Mouse (Mus musculus) lung, embryonic 16.5 days (tissue): ENCODE measurements at regions not wholly inside any gene's neighbourhood (a gene's known extent, or its start where the extent isn't known, plus 50 kb on each side); places are given as distances from the start of the nearest gene placed in this dataset.
A peak's percentile ranks its signal among the peaks of the same experiment; 100 is the strongest.

Experiments
- ATAC-seq: fragments of 200-750 bp; cut with Nextera tagmentation; 2 replicates; pipeline ENCODE4 v1.8.0; 2017; ENCODE audit warnings: low read depth, mild to moderate bottlenecking, moderate library complexity
- H3K27ac ChIP-seq: fragments of 300-500 bp; sonication (generic); 2 replicates; pipeline ENCODE4 v1.5.1; 2014; ENCODE audit warnings: mild to moderate bottlenecking, control low read depth, low read length
- H3K27me3 ChIP-seq: fragments of 300-500 bp; sonication (generic); 2 replicates; pipeline ENCODE4 v1.6.1; 2014; ENCODE audit warnings: low read depth, low read length, mixed read lengths; ENCODE audit not compliant: control insufficient read depth, insufficient read depth
- H3K36me3 ChIP-seq: fragments of 300-500 bp; sonication (generic); 2 replicates; pipeline ENCODE4 v1.6.1; 2014; ENCODE audit warnings: low read length; ENCODE audit not compliant: control insufficient read depth, insufficient read depth
- H3K4me1 ChIP-seq: fragments of 300-500 bp; sonication (generic); replicated peaks from 2 replicates; pipeline ENCODE4 v1.6.1; 2014; ENCODE audit warnings: low read length, mixed read lengths; ENCODE audit not compliant: control insufficient read depth, insufficient read depth
- H3K4me2 ChIP-seq: fragments of 300-500 bp; sonication (generic); 2 replicates; pipeline ENCODE4 v1.6.1; 2014; ENCODE audit warnings: low read depth, low read length, control low read depth
- H3K4me3 ChIP-seq: fragments of 300-500 bp; sonication (generic); 2 replicates; pipeline ENCODE4 v1.5.1; 2014; ENCODE audit warnings: mild to moderate bottlenecking, low read length, control low read depth
- H3K9ac ChIP-seq: fragments of 300-500 bp; sonication (generic); 2 replicates; pipeline ENCODE4 v1.6.1; 2014; ENCODE audit warnings: low read length, control low read depth
- H3K9me3 ChIP-seq: fragments of 300-500 bp; sonication (generic); 2 replicates; pipeline ENCODE4 v1.6.1; 2016; ENCODE audit warnings: low read length; ENCODE audit not compliant: control insufficient read depth
- WGBS: fragments of 180-500 bp; shearing (Covaris S2); extraction: QIAGEN DNeasy Blood & Tissue Kit; methylation state at CpG from one replicate; pipeline ENCODE4 v1.1.7; 2014; 5-methylcytosine and 5-hydroxymethylcytosine counted together

DNA sequence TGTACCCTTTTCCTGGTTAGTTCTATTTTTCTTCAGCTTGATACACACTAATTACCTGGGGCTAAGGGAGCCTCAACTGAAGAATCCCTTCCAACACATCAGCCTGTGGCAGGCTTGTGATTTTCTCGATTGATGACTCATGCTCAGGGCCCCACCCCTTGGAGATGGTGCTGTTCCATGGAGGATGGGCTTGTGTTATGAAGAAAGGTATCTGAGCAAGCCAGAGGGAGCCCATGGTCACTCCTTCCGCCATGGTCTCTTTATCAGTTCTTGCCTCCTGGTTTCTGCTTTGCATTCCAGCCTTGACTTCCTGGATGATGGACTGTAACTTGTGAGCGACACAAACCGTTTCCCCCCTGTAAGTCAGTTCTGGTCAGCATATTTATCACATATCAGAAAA is 131.1 kb upstream of the Kcnj16 start:
- H3K9me3 ChIP-seq: no peaks in the 10 kb centered on the region
- 78% methylated on average over 4 of the region's 4 CpGs for whole genome bisulfite sequencing
- no peak overlapping the region for H3K4me2 ChIP-seq
- no peaks in the 10 kb centered on the region for H3K4me1 ChIP-seq
- no peak overlapping the region for H3K27ac ChIP-seq
- H3K27me3 ChIP-seq: no peaks in the 10 kb centered on the region
- H3K9ac ChIP-seq: no peak overlapping the region
- no peaks in the 10 kb centered on the region for H3K36me3 ChIP-seq
- no peak for ATAC-seq
- H3K4me3 ChIP-seq: no peak overlapping the region

- Histone ChIP-seq H3K4me1 (no peaks in the 10 kb centered on the region), H3K4me3 (no peak overlapping the region), H3K4me2 (no peak overlapping the region), H3K9me3 (no peaks in the 10 kb centered on the region), H3K9ac (no peak overlapping the region), H3K36me3 (no peaks in the 10 kb centered on the region), H3K27me3 (no peaks in the 10 kb centered on the region), H3K27ac (no peak overlapping the region)
- WGBS: 91% methylated on average over 7 of the region's 7 CpGs
- no peak for ATAC-seq
Measured at GRCm38 (mm10) chr11:110839316-110839715, 128.5 kb upstream of the Kcnj16 start.

GRCm38 (mm10) chr11:110868319-110868718 is 99.5 kb upstream of the Kcnj16 start:
- ATAC-seq: no peak
- no peak overlapping the region for H3K27ac ChIP-seq
- no peaks in the 10 kb centered on the region for H3K4me1 ChIP-seq
- H3K9ac ChIP-seq: no peak overlapping the region
- no peak overlapping the region for H3K4me2 ChIP-seq
- H3K4me3 ChIP-seq: no peak overlapping the region
- H3K36me3 ChIP-seq: no peaks in the 10 kb centered on the region
- 74% methylated on average over 3 of the region's 3 CpGs for WGBS
- no peaks in the 10 kb centered on the region for H3K27me3 ChIP-seq
- H3K9me3 ChIP-seq: no peaks in the 10 kb centered on the region

DNA sequence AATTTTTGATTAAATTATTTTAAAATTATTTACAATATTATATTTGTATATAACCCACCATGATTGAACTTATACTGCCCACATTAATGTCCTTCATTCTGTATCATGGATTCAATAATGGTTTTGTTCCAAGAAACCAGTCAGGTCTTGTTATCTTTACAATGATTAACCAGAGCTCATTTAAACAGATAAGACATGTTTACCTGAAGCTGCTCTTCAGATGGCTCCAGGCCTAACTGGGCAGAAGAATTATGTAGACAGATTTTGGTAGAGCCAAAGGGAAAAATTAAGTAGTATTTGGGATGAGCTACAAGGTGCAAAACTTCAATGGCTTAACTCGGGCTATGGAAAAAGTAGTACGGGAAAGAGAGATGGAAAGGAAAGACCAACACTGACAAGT is 97.7 kb upstream of the Kcnj16 start:
- no peaks in the 10 kb centered on the region for H3K36me3 ChIP-seq
- 81% methylated on average over 2 of the region's 2 CpGs for WGBS
- H3K4me1 ChIP-seq: no peaks in the 10 kb centered on the region
- no peak overlapping the region for H3K4me2 ChIP-seq
- no peak overlapping the region for H3K27ac ChIP-seq
- ATAC-seq: no peak
- H3K27me3 ChIP-seq: no peaks in the 10 kb centered on the region
- H3K9ac ChIP-seq: no peak overlapping the region
- no peaks in the 10 kb centered on the region for H3K9me3 ChIP-seq
- no peak overlapping the region for H3K4me3 ChIP-seq

GRCm38 (mm10) chr11:110874626-110875025 is 93.2 kb upstream of the Kcnj16 start:
- WGBS: 46% methylated on average over 7 of the region's 7 CpGs
- Histone ChIP-seq H3K4me3 (no peak overlapping the region), H3K27me3 (no peaks in the 10 kb centered on the region), H3K4me2 (no peak overlapping the region), H3K27ac (no peak overlapping the region), H3K9me3 (no peaks in the 10 kb centered on the region), H3K9ac (no peak overlapping the region), H3K36me3 (no peaks in the 10 kb centered on the region), H3K4me1 (no peaks in the 10 kb centered on the region; the same call in 1 of the 2 replicates)
- no peak for ATAC-seq

DNA sequence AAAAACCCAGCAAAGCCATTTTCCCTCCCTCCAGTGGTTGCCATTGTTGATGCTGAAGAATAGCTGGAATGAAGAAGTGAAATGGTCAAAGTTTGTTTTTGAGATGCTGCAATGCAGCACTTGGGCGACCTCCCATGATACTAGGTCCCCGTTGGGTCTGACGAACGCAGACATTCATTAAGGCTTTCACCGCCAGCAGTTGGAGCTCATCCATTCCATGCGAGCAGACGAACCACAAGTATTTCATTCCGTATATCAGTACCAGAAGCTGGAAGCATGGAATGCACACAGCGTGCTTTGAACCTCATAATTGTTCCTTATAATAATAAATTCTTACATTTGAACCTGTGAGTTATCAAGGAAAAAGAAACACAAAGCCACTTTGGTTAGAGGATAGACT is 86.9 kb upstream of the Kcnj16 start:
- Histone ChIP-seq H3K4me2 (no peak overlapping the region), H3K4me3 (no peak overlapping the region), H3K9me3 (no peaks in the 10 kb centered on the region), H3K9ac (no peak overlapping the region), H3K4me1 (no peaks in the 10 kb centered on the region; the same call in 1 of the 2 replicates), H3K27me3 (no peaks in the 10 kb centered on the region), H3K27ac (no peak overlapping the region), H3K36me3 (no peaks in the 10 kb centered on the region)
- 65% methylated on average over 9 of the region's 9 CpGs for WGBS
- ATAC-seq: no peak

DNA sequence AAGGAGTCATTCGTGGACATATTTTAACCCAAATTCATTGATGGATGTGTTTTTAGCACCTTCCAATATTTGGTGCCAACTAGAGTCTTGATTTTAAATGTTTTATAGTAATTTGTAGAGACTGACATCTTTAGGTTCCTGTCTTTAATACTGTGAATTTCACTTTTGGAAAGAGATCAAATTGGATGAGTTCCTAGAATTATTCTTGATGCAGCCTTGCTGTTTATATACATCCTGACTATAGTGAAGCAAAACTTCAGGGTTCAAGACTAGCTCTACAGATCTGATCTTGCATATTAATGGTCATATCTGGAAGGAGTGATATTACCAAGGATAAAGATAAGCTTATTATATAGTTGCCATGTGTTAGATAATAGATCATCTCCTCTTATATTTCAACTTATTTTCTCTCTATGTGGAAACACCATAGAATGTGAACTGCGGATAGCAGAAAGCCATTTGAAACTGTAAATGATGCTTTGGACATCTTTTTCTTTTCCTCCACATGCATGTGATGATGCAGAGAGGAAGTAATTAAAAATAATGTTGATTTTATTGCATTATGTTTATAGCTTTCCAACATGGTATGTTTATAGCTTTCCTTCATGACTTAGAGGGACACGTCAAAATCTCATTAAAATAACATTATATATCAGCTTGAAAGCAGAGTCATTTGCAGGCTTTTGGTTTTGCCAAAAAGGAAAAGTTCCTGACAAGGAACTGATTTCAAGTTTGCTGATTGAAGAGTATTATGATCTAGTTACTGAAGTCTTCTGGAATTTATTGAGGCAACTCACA is 78.3 kb upstream of the Kcnj16 start:
- no peak overlapping the region for H3K4me2 ChIP-seq
- peak; percentile 51; the same call in 1 of the 2 replicates for ATAC-seq
- no peaks in the 10 kb centered on the region for H3K36me3 ChIP-seq
- no peaks in the 10 kb centered on the region for H3K27me3 ChIP-seq
- no peak overlapping the region for H3K9ac ChIP-seq
- no peak overlapping the region for H3K4me3 ChIP-seq
- no peaks in the 10 kb centered on the region for H3K9me3 ChIP-seq
- 50% methylated on average over 3 of the region's 3 CpGs for WGBS
- H3K27ac ChIP-seq: no peak overlapping the region
- no peaks in the 10 kb centered on the region for H3K4me1 ChIP-seq

DNA sequence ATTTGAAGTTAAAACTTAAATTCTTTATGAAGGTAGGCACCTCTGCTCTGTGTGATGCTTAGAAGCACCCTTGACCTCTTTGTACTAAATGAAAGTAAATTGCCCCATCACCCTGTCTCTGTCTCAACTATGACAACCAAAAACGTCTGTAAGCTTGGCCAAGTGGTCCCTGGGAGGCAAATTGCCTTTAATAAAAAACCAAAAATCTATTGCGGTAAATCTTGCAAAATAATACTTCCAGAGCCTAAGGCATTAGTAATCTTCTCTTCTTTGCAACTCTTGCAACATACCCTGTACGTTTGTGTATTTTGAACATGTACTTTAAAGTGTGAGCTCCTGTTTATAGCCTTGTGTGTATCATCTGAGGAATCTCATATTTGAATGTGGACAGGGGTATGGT is 77.4 kb upstream of the Kcnj16 start:
- no peaks in the 10 kb centered on the region for H3K4me1 ChIP-seq
- H3K36me3 ChIP-seq: no peaks in the 10 kb centered on the region
- ATAC-seq: no peak

GRCm38 (mm10) chr11:110902918-110903317 is 64.9 kb upstream of the Kcnj16 start:
- H3K9me3 ChIP-seq: no peaks in the 10 kb centered on the region
- H3K27me3 ChIP-seq: no peaks in the 10 kb centered on the region
- H3K9ac ChIP-seq: no peak overlapping the region
- H3K4me3 ChIP-seq: no peak overlapping the region
- peak; percentile 56 for ATAC-seq
- H3K36me3 ChIP-seq: no peaks in the 10 kb centered on the region
- H3K4me1 ChIP-seq: no peaks in the 10 kb centered on the region
- 51% methylated on average over 6 of the region's 6 CpGs for WGBS
- no peak overlapping the region for H3K27ac ChIP-seq
- H3K4me2 ChIP-seq: no peak overlapping the region

More for the DNA sequence above, 77.4 kb upstream of the Kcnj16 start:
- no peaks in the 10 kb centered on the region for H3K27me3 ChIP-seq
- no peak overlapping the region for H3K4me2 ChIP-seq
- no peak overlapping the region for H3K27ac ChIP-seq
- H3K9ac ChIP-seq: no peak overlapping the region
- WGBS: 45% methylated on average over 3 of the region's 3 CpGs
- H3K4me3 ChIP-seq: no peak overlapping the region
- no peaks in the 10 kb centered on the region for H3K9me3 ChIP-seq
